Mouse (Mus musculus): ENCODE measurements around the gene Lgi2. TPM values are rescaled to one million over a fixed set of nuclear protein-coding genes. Genes with fewer than 3 reads are reported as not detected.

Gene Lgi2
- polyA plus RNA-seq, 2 experiments: 0.20 to 0.36 TPM

GRCm38 (mm10) chr5:52504148-52504547 is 62.1 kb downstream of the Lgi2 start:
- ATAC-seq (ENCODE audit: insufficient read depth): no peak
- 71% methylated on average over 11 of the region's 11 CpGs for WGBS (ENCODE audit: insufficient replicate concordance)
- Histone ChIP-seq H3K27ac (no peak overlapping the region), H3K9ac (replicated peaks) (no peak overlapping the region), H3K4me1 (replicated peaks; ENCODE audit: control insufficient read depth in 2 of 2, insufficient read depth in 2 of 2, low read length in 1 of 2) (no peaks in the 10 kb centered on the region), H3K4me2 (ENCODE audit: low read depth) (no peak overlapping the region), H3K9me3 (ENCODE audit: control insufficient read depth, low read length) (no peaks in the 10 kb centered on the region), H3K36me3 (replicated peaks; ENCODE audit: control insufficient read depth, insufficient read depth, low read depth) (no peaks in the 10 kb centered on the region), H3K4me3 (ENCODE audit: insufficient read depth in 1 of 2, low read depth in 2 of 2, low read length in 2 of 2) (no peak overlapping the region), H3K27me3 (ENCODE audit: control insufficient read depth, insufficient read depth, low read length) (no peaks in the 10 kb centered on the region)
- no peak for TF ChIP-seq EP300 (IDR thresholded peaks at IDR 0.05; ENCODE audit: low read depth)
- no peak for TF ChIP-seq CTCF (IDR thresholded peaks at IDR 0.05; ENCODE audit: low read depth)
- no peak for DNase-seq (ENCODE audit: low read depth in 3 of 3, low spot score in 3 of 3)

GRCm38 (mm10) chr5:52495671-52496070 is 70.6 kb downstream of the Lgi2 start:
- no peaks in the 10 kb centered on the region for H3K27me3 ChIP-seq (ENCODE audit: control insufficient read depth, insufficient read depth, low read length)
- no peak for DNase-seq (ENCODE audit: low read depth in 3 of 3, low spot score in 3 of 3)
- no peaks in the 10 kb centered on the region for H3K9me3 ChIP-seq (ENCODE audit: control insufficient read depth, low read length)
- WGBS (ENCODE audit: insufficient replicate concordance): 64% methylated on average over 11 of the region's 14 CpGs
- no peaks in the 10 kb centered on the region for H3K36me3 ChIP-seq (replicated peaks; ENCODE audit: control insufficient read depth, insufficient read depth, low read depth)
- H3K9ac ChIP-seq (replicated peaks): no peak overlapping the region
- no peak for TF ChIP-seq EP300 (IDR thresholded peaks at IDR 0.05; ENCODE audit: low read depth)
- TF ChIP-seq CTCF (IDR thresholded peaks at IDR 0.05; ENCODE audit: low read depth): no peak
- no peaks in the 10 kb centered on the region for H3K4me1 ChIP-seq (replicated peaks; ENCODE audit: control insufficient read depth in 2 of 2, insufficient read depth in 2 of 2, low read length in 1 of 2)
- ATAC-seq (ENCODE audit: insufficient read depth): no peak
- no peak overlapping the region for H3K4me2 ChIP-seq (ENCODE audit: low read depth)
- no peak overlapping the region for H3K27ac ChIP-seq
- H3K4me3 ChIP-seq (ENCODE audit: insufficient read depth in 1 of 2, low read depth in 2 of 2, low read length in 2 of 2): no peak overlapping the region

GRCm38 (mm10) chr5:52491496-52491895 is 74.8 kb downstream of the Lgi2 start:
- WGBS (ENCODE audit: insufficient replicate concordance): 62% methylated on average over 6 of the region's 6 CpGs

GRCm38 (mm10) chr5:52487559-52488430 is 78.5 kb downstream of the Lgi2 start:
- no peak overlapping the region for H3K4me3 ChIP-seq (ENCODE audit: insufficient read depth in 1 of 2, low read depth in 2 of 2, low read length in 2 of 2)
- no peak overlapping the region for H3K9ac ChIP-seq (replicated peaks)
- no peak overlapping the region for H3K4me2 ChIP-seq (ENCODE audit: low read depth)
- ATAC-seq (ENCODE audit: insufficient read depth) (no peak), DNase-seq (ENCODE audit: low read depth in 3 of 3, low spot score in 3 of 3) (no peak)
- H3K4me1 ChIP-seq (replicated peaks; ENCODE audit: control insufficient read depth in 2 of 2, insufficient read depth in 2 of 2, low read length in 1 of 2): no peaks in the 10 kb centered on the region
- no peaks in the 10 kb centered on the region for H3K36me3 ChIP-seq (replicated peaks; ENCODE audit: control insufficient read depth, insufficient read depth, low read depth)
- WGBS (ENCODE audit: insufficient replicate concordance): 48% methylated on average over 13 of the region's 13 CpGs
- no peaks in the 10 kb centered on the region for H3K27me3 ChIP-seq (ENCODE audit: control insufficient read depth, insufficient read depth, low read length)
- TF ChIP-seq EP300 (IDR thresholded peaks at IDR 0.05; ENCODE audit: low read depth) (no peak), CTCF (IDR thresholded peaks at IDR 0.05; ENCODE audit: low read depth) (no peak)
- no peaks in the 10 kb centered on the region for H3K9me3 ChIP-seq (ENCODE audit: control insufficient read depth, low read length)
- H3K27ac ChIP-seq: no peak overlapping the region

More at GRCm38 (mm10) chr5:52491496-52491895, 74.8 kb downstream of the Lgi2 start:
- no peak overlapping the region for H3K4me3 ChIP-seq (ENCODE audit: insufficient read depth in 1 of 2, low read depth in 2 of 2, low read length in 2 of 2)
- H3K4me2 ChIP-seq (ENCODE audit: low read depth): no peak overlapping the region
- H3K36me3 ChIP-seq (replicated peaks; ENCODE audit: control insufficient read depth, insufficient read depth, low read depth): no peaks in the 10 kb centered on the region
- no peak for ATAC-seq (ENCODE audit: insufficient read depth)
- no peaks in the 10 kb centered on the region for H3K9me3 ChIP-seq (ENCODE audit: control insufficient read depth, low read length)
- no peak overlapping the region for H3K9ac ChIP-seq (replicated peaks)
- no peak for DNase-seq (ENCODE audit: low read depth in 3 of 3, low spot score in 3 of 3)
- H3K27ac ChIP-seq: no peak overlapping the region
- H3K4me1 ChIP-seq (replicated peaks; ENCODE audit: control insufficient read depth in 2 of 2, insufficient read depth in 2 of 2, low read length in 1 of 2): no peaks in the 10 kb centered on the region
- H3K27me3 ChIP-seq (ENCODE audit: control insufficient read depth, insufficient read depth, low read length): no peaks in the 10 kb centered on the region
- TF ChIP-seq CTCF (IDR thresholded peaks at IDR 0.05; ENCODE audit: low read depth): no peak
- no peak for TF ChIP-seq EP300 (IDR thresholded peaks at IDR 0.05; ENCODE audit: low read depth)

Other genes with a start within 250 kb of the Lgi2 start
- gene Sod3, start 202.7 kb downstream of the Lgi2 start, polyA plus RNA-seq (2012; rRNA removed): 2.8 and 3.4 TPM in 2 replicates
- 4.8 and 5.0 TPM in 2 replicates for gene Sod3, start 202.7 kb downstream of the Lgi2 start, polyA plus RNA-seq (2014; fragmentation: Nextera tagmentation; extraction: Ambion mirVana)
- 0.31 and 0.33 TPM in 2 replicates for gene Ccdc149, start 94.9 kb downstream of the Lgi2 start, polyA plus RNA-seq (2012; rRNA removed)
- gene Ccdc149, start 94.9 kb downstream of the Lgi2 start, polyA plus RNA-seq (2014; fragmentation: Nextera tagmentation; extraction: Ambion mirVana): 0.47 and 0.76 TPM in 2 replicates
- 4.4 and 6.0 TPM in 2 replicates for gene Sepsecs, start 103.2 kb upstream of the Lgi2 start, polyA plus RNA-seq (2012; rRNA removed)
- 6.4 and 8.5 TPM in 2 replicates for gene Sepsecs, start 103.2 kb upstream of the Lgi2 start, polyA plus RNA-seq (2014; fragmentation: Nextera tagmentation; extraction: Ambion mirVana)
- gene Pi4k2b, start 175.1 kb upstream of the Lgi2 start, polyA plus RNA-seq (2012; rRNA removed): 8.7 and 10.7 TPM in 2 replicates
- gene Pi4k2b, start 175.1 kb upstream of the Lgi2 start, polyA plus RNA-seq (2014; fragmentation: Nextera tagmentation; extraction: Ambion mirVana): 21.7 and 23.6 TPM in 2 replicates
- gene Zcchc4, start 208.9 kb upstream of the Lgi2 start, polyA plus RNA-seq (2012; rRNA removed): 4.4 and 5.9 TPM in 2 replicates
- 5.8 and 6.2 TPM in 2 replicates for gene Zcchc4, start 208.9 kb upstream of the Lgi2 start, polyA plus RNA-seq (2014; fragmentation: Nextera tagmentation; extraction: Ambion mirVana)

All from liver, embryonic 14.5 days (tissue).